Mouse (Mus musculus): ENCODE results near the gene Aprt. TPM values are rescaled to one million over a fixed set of nuclear protein-coding genes. Genes with fewer than 3 reads are reported as not detected.
A peak's percentile ranks its signal among the peaks of the same experiment; 100 is the strongest.

Gene Aprt
- polyA plus RNA-seq, 1 experiment from 2014 or later = 279 TPM

DNA sequence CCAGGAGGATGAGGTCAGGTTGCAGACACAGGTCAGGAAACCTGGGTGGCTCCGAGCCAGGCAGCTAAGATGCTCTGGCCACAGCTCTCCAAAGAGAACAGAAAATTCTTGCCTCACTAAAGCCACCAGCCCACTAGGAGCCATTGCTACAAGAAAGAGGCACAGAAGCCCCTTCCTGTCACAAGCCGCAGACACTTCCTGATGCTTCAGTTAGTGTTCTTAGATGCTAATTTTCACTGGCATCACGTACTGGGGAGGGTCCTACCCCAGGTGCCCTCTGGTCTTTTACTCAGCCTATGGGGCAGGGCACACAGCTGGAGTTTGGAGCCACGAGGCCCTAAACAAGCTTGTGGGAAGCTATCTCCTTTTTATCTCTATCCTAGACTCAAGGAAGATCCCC, 19.3 kb upstream of the Aprt start:
- Histone ChIP-seq H3K4me1 (replicated peaks; ENCODE audit: control insufficient read depth, insufficient read depth, low read length) (no peaks in the 10 kb centered on the region), H3K27me3 (ENCODE audit: control insufficient read depth, insufficient read depth, low read depth, low read length) (no peaks in the 10 kb centered on the region), H3K4me3 (ENCODE audit: low read length) (no peak overlapping the region), H3K4me2 (ENCODE audit: low read depth, low read length) (no peak overlapping the region), H3K9me3 (ENCODE audit: control insufficient read depth, low read length) (no peaks in the 10 kb centered on the region), H3K27ac (ENCODE audit: low read length) (no peak overlapping the region), H3K9ac (ENCODE audit: low read length) (no peak overlapping the region), H3K36me3 (ENCODE audit: control insufficient read depth, insufficient read depth, low read length) (no peaks in the 10 kb centered on the region)
- WGBS = 41% methylated on average over 4 of the region's 4 CpGs
- ATAC-seq (ENCODE audit: low read depth) = no peak

DNA sequence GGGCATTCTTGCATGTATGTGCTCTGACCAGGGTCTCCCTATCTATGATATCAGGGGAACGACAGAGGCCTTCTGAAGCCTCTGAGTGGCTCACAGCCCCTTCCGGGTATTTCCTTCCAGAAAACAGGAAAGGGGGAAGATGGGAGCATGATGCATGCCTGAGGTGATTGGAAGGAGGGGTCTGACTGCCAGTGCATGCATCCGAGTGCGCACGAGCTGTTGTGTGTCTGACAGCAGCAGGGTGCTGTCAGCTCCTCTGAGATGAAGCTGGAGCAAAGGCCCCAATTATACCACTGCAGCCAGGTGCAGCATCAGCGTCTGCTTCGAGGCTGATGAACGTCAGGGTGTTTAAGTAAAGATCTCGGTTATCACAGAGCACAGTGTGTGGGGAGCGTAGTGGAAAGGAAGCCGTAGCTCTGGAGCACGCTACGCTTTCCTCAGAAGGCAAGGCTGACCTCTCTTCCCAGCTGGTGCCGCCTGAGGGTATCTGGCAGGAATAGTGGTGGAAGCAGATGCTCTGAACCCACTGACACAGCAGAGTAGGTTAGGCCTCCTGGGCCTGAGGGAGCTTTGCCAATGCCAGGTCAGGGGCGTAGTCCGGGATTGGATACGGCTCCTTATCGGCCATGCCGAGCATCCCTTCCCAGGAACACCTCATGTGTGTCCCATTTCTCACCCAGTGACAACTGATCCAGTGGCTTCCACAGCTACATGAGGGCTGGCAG, 17.2 kb upstream of the Aprt start:
- Histone ChIP-seq H3K4me2 (ENCODE audit: low read depth, low read length) (no peak overlapping the region), H3K27me3 (ENCODE audit: control insufficient read depth, insufficient read depth, low read depth, low read length) (no peaks in the 10 kb centered on the region), H3K4me1 (replicated peaks; ENCODE audit: control insufficient read depth, insufficient read depth, low read length) (no peaks in the 10 kb centered on the region), H3K27ac (ENCODE audit: low read length) (no peak overlapping the region), H3K9ac (ENCODE audit: low read length) (no peak overlapping the region), H3K9me3 (ENCODE audit: control insufficient read depth, low read length) (no peaks in the 10 kb centered on the region), H3K4me3 (ENCODE audit: low read length) (no peak overlapping the region), H3K36me3 (ENCODE audit: control insufficient read depth, insufficient read depth, low read length) (no peaks in the 10 kb centered on the region)
- whole genome bisulfite sequencing = 73% methylated on average over 19 of the region's 19 CpGs
- no peak for ATAC-seq (ENCODE audit: low read depth)

DNA sequence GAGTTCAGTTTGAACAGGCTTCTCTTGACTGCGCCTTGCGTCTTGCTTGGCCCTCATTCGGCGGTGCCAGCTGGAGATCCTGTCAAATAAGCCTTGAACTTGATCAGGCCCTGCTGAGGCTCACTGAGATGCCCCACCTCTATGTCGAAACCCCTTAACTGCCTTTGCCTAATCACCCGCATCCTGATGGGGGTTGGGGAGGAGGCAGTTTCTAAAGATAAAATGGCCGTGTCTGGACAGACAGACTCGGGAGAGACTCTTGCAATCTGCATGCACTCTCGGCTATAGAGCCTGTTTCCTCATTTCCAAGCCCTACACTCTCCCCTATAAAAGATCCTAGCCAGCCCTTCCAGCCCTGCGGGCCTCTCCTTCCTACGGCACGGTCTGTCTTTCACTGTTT, 16.5 kb upstream of the Aprt start:
- H3K9ac ChIP-seq (ENCODE audit: low read length) = no peak overlapping the region
- no peaks in the 10 kb centered on the region for H3K9me3 ChIP-seq (ENCODE audit: control insufficient read depth, low read length)
- 53% methylated on average over 12 of the region's 12 CpGs for WGBS
- H3K4me3 ChIP-seq (ENCODE audit: low read length) = no peak overlapping the region
- no peaks in the 10 kb centered on the region for H3K36me3 ChIP-seq (ENCODE audit: control insufficient read depth, insufficient read depth, low read length)
- H3K27me3 ChIP-seq (ENCODE audit: control insufficient read depth, insufficient read depth, low read depth, low read length) = no peaks in the 10 kb centered on the region
- H3K27ac ChIP-seq (ENCODE audit: low read length) = no peak overlapping the region
- no peak for ATAC-seq (ENCODE audit: low read depth)
- no peak overlapping the region for H3K4me2 ChIP-seq (ENCODE audit: low read depth, low read length)
- H3K4me1 ChIP-seq (replicated peaks; ENCODE audit: control insufficient read depth, insufficient read depth, low read length) = no peaks in the 10 kb centered on the region

DNA sequence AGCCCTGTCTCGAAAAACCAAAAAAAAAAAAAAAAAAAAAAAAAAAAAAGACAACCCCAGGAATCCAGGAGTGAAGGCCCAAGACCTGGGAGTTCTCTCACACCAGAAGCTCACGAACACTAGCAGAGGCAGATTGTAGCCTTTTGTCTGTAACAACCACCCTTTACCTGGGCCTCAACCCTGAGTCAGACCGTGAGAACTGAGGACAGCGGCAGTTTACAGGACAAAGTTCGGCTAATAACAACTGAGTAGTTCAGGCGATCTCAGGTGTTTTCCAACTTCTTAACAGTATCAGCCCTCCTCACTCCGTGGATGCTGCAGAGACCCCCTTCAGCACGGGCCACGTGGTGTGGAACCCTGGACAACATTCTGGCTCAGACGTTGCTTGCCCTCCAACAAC, 10.0 kb upstream of the Aprt start:
- H3K4me1 ChIP-seq (replicated peaks; ENCODE audit: control insufficient read depth, insufficient read depth, low read length) = no peaks in the 10 kb centered on the region
- H3K9me3 ChIP-seq (ENCODE audit: control insufficient read depth, low read length) = no peaks in the 10 kb centered on the region
- no peak overlapping the region for H3K4me3 ChIP-seq (ENCODE audit: low read length)
- H3K4me2 ChIP-seq (ENCODE audit: low read depth, low read length) = no peak overlapping the region
- H3K36me3 ChIP-seq (ENCODE audit: control insufficient read depth, insufficient read depth, low read length) = no peaks in the 10 kb centered on the region
- WGBS = 79% methylated on average over 10 of the region's 10 CpGs
- no peaks in the 10 kb centered on the region for H3K27me3 ChIP-seq (ENCODE audit: control insufficient read depth, insufficient read depth, low read depth, low read length)
- H3K27ac ChIP-seq (ENCODE audit: low read length) = no peak overlapping the region
- no peak for ATAC-seq (ENCODE audit: low read depth)
- H3K9ac ChIP-seq (ENCODE audit: low read length) = no peak overlapping the region

DNA sequence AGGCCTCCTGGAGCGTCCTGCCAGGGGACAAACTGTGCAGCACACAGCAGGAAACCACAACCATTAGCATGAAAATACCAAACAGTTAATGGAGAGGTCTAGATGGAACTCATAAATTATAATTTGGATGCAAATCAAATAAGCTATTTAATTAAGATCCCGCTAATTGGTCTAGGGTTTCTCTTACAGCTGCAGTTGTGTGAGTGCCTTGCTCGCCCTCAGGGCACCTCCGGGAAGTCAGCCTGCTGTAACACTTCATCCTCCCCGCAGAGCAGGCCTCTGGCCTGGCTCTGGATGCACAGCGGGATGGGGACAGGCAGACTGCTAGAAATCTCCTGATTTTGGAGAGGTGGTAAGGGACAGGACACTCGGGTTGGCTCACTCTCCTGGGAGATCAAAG, 9.5 kb upstream of the Aprt start:
- H3K27me3 ChIP-seq (ENCODE audit: control insufficient read depth, insufficient read depth, low read depth, low read length) = no peaks in the 10 kb centered on the region
- 66% methylated on average over 7 of the region's 7 CpGs for WGBS

DNA sequence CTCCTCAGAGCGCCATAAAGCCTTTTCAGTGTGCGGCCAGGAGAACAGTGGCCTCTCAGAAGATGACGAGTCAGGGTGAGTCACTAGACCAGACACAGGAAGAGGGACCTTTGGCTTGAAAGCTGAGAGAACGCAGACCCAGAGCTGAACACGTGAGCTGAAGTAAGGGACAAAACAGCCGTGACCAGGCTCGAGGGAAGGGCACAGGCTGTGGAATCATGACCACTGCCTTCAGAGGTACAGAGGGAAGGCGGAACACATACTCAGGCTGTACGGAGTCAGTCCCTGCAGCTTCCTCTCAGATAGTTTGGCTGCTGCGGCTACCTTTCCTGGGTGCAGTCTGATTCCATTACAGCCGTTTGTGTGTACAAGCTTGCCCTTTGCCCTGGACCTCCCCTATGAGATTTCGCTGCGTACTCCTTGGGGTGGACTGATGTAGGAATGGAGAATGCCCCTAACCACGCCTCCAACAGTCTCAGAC, 8.7 kb upstream of the Aprt start:
- Histone ChIP-seq H3K27me3 (ENCODE audit: control insufficient read depth, insufficient read depth, low read depth, low read length) (no peaks in the 10 kb centered on the region), H3K4me2 (ENCODE audit: low read depth, low read length) (no peak overlapping the region), H3K27ac (ENCODE audit: low read length) (no peak overlapping the region), H3K36me3 (ENCODE audit: control insufficient read depth, insufficient read depth, low read length) (no peaks in the 10 kb centered on the region), H3K9ac (ENCODE audit: low read length) (no peak overlapping the region), H3K4me1 (replicated peaks; ENCODE audit: control insufficient read depth, insufficient read depth, low read length) (no peaks in the 10 kb centered on the region), H3K9me3 (ENCODE audit: control insufficient read depth, low read length) (no peaks in the 10 kb centered on the region), H3K4me3 (ENCODE audit: low read length) (no peak overlapping the region)
- 31% methylated on average over 14 of the region's 14 CpGs for WGBS
- no peak for ATAC-seq (ENCODE audit: low read depth)

More for the DNA sequence above, 9.5 kb upstream of the Aprt start:
- no peaks in the 10 kb centered on the region for H3K9me3 ChIP-seq (ENCODE audit: control insufficient read depth, low read length)
- no peak for ATAC-seq (ENCODE audit: low read depth)
- H3K4me3 ChIP-seq (ENCODE audit: low read length) = no peak overlapping the region
- H3K4me2 ChIP-seq (ENCODE audit: low read depth, low read length) = no peak overlapping the region
- H3K36me3 ChIP-seq (ENCODE audit: control insufficient read depth, insufficient read depth, low read length) = no peaks in the 10 kb centered on the region
- H3K9ac ChIP-seq (ENCODE audit: low read length) = no peak overlapping the region
- no peaks in the 10 kb centered on the region for H3K4me1 ChIP-seq (replicated peaks; ENCODE audit: control insufficient read depth, insufficient read depth, low read length)
- H3K27ac ChIP-seq (ENCODE audit: low read length) = no peak overlapping the region

- no peaks in the 10 kb centered on the region for H3K4me1 ChIP-seq (replicated peaks; ENCODE audit: control insufficient read depth, insufficient read depth, low read length)
Observed at GRCm38 (mm10) chr8:122584981-122585380, 8.3 kb upstream of the Aprt start.

GRCm38 (mm10) chr8:122580926-122581325, 4.2 kb upstream of the Aprt start:
- H3K27ac ChIP-seq (ENCODE audit: low read length) = no peak overlapping the region
- 19% methylated on average over 14 of the region's 15 CpGs for WGBS
- ATAC-seq (ENCODE audit: low read depth) = no peak
- H3K4me3 ChIP-seq (ENCODE audit: low read length) = no peak overlapping the region
- peaks cover 10% of the 10 kb centered on the region for H3K4me1 ChIP-seq (replicated peaks; ENCODE audit: control insufficient read depth, insufficient read depth, low read length)
- H3K4me2 ChIP-seq (ENCODE audit: low read depth, low read length) = no peak overlapping the region
- H3K36me3 ChIP-seq (ENCODE audit: control insufficient read depth, insufficient read depth, low read length) = no peaks in the 10 kb centered on the region
- H3K27me3 ChIP-seq (ENCODE audit: control insufficient read depth, insufficient read depth, low read depth, low read length) = no peaks in the 10 kb centered on the region
- no peak overlapping the region for H3K9ac ChIP-seq (ENCODE audit: low read length)
- no peaks in the 10 kb centered on the region for H3K9me3 ChIP-seq (ENCODE audit: control insufficient read depth, low read length)

More at GRCm38 (mm10) chr8:122584981-122585380, 8.3 kb upstream of the Aprt start:
- no peak overlapping the region for H3K9ac ChIP-seq (ENCODE audit: low read length)
- H3K4me2 ChIP-seq (ENCODE audit: low read depth, low read length) = no peak overlapping the region
- no peak overlapping the region for H3K27ac ChIP-seq (ENCODE audit: low read length)
- no peak overlapping the region for H3K4me3 ChIP-seq (ENCODE audit: low read length)
- H3K36me3 ChIP-seq (ENCODE audit: control insufficient read depth, insufficient read depth, low read length) = no peaks in the 10 kb centered on the region
- H3K27me3 ChIP-seq (ENCODE audit: control insufficient read depth, insufficient read depth, low read depth, low read length) = no peaks in the 10 kb centered on the region
- H3K9me3 ChIP-seq (ENCODE audit: control insufficient read depth, low read length) = no peaks in the 10 kb centered on the region
- ATAC-seq (ENCODE audit: low read depth) = no peak
- 81% methylated on average over 9 of the region's 9 CpGs for WGBS

DNA sequence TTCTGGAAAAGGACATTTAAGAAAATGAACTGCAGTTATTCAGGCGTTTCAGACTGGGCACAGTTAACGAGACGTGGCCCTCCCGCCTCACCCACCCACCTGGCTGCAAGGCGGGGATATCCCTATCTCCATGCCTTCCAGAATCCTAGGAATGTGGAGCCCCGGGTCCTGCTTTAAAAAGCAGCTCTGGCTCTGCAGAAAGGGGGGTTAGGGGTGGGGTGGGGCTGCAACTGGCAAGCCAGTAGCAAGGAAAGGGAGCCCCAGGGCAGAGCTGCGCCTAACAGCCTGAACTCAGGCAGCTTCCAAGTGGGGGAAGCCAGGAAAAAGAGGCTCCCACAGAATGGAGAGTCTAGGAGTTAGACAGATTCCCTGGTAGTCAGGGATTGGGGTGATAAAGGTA, 2.5 kb upstream of the Aprt start:
- Histone ChIP-seq H3K4me1 (replicated peaks; ENCODE audit: control insufficient read depth, insufficient read depth, low read length) (peaks cover 24% of the 10 kb centered on the region), H3K36me3 (ENCODE audit: control insufficient read depth, insufficient read depth, low read length) (no peaks in the 10 kb centered on the region), H3K9ac (ENCODE audit: low read length) (no peak overlapping the region), H3K4me2 (ENCODE audit: low read depth, low read length) (no peak overlapping the region), H3K4me3 (ENCODE audit: low read length) (no peak overlapping the region), H3K27me3 (ENCODE audit: control insufficient read depth, insufficient read depth, low read depth, low read length) (no peaks in the 10 kb centered on the region), H3K9me3 (ENCODE audit: control insufficient read depth, low read length) (no peaks in the 10 kb centered on the region), H3K27ac (ENCODE audit: low read length) (peak overlapping the region; percentile 36)
- peak; percentile 32 for ATAC-seq (ENCODE audit: low read depth)
- WGBS = 29% methylated on average over 7 of the region's 7 CpGs

Measured in lung, embryonic 16.5 days (tissue).